Mouse (Mus musculus) thymus, postnatal 25 days (tissue): ENCODE results near the gene Spout1.
"Not testable (repeated sequence)": the region's sequence is repeated elsewhere in the genome, so short reads cannot be mapped to it uniquely, and the experiment has no call there.

ENCODE experiments used
- DNase-seq: peaks from one replicate; pipeline ENCODE4 v3.0.0; 2022

The Spout1 gene

GRCm38 (mm10) chr2:30177700-30178675 lies at the start of gene Spout1:
Gene Spout1 (minus strand): TSS chr2:30178459.
- peak; percentile 93 for DNase-seq

GRCm38 (mm10) chr2:30216293-30216692 lies 38.0 kb upstream of the Spout1 start:
- DNase-seq = no peak

- DNase-seq = no peak
Observed at GRCm38 (mm10) chr2:30215493-30215892, 37.2 kb upstream of the Spout1 start.

- DNase-seq = no peak
Observed at GRCm38 (mm10) chr2:30214745-30215144, 36.5 kb upstream of the Spout1 start.

- no peak for DNase-seq
Observed at GRCm38 (mm10) chr2:30212951-30213350, 34.7 kb upstream of the Spout1 start.

- no peak for DNase-seq
Observed at GRCm38 (mm10) chr2:30212169-30212545, 33.9 kb upstream of the Spout1 start.

- no peak for DNase-seq
Observed at GRCm38 (mm10) chr2:30211408-30212168, 33.3 kb upstream of the Spout1 start.

- DNase-seq = no peak
Observed at GRCm38 (mm10) chr2:30207886-30208285, 29.6 kb upstream of the Spout1 start.

- no peak for DNase-seq
Observed at GRCm38 (mm10) chr2:30207401-30207800, 29.1 kb upstream of the Spout1 start.

- DNase-seq = peak; percentile 92
Observed at GRCm38 (mm10) chr2:30205629-30206357, 27.5 kb upstream of the Spout1 start, which contains the start of gene Kyat1. Gene Kyat1 (minus strand): TSS chr2:30205847.

- no peak for DNase-seq
Observed at GRCm38 (mm10) chr2:30205255-30205628, 27.0 kb upstream of the Spout1 start.

- DNase-seq = peak; percentile 38
Observed at GRCm38 (mm10) chr2:30203439-30203838, 25.2 kb upstream of the Spout1 start.

- DNase-seq = no peak
Observed at GRCm38 (mm10) chr2:30200388-30200925, 22.2 kb upstream of the Spout1 start.

- no peak for DNase-seq
Observed at GRCm38 (mm10) chr2:30199984-30200383, 21.7 kb upstream of the Spout1 start.

GRCm38 (mm10) chr2:30198021-30198420 lies 19.8 kb upstream of the Spout1 start:
- no peak for DNase-seq

GRCm38 (mm10) chr2:30194656-30195055 lies 16.4 kb upstream of the Spout1 start:
- no peak for DNase-seq

- no peak for DNase-seq
Observed at GRCm38 (mm10) chr2:30191790-30192580, 13.7 kb upstream of the Spout1 start.

GRCm38 (mm10) chr2:30185681-30186080 lies 7.4 kb upstream of the Spout1 start:
- DNase-seq = no peak

GRCm38 (mm10) chr2:30185276-30185675 lies 7.0 kb upstream of the Spout1 start:
- no peak for DNase-seq

- no peak for DNase-seq
Observed at GRCm38 (mm10) chr2:30183721-30184120, 5.5 kb upstream of the Spout1 start.

- no peak for DNase-seq
Observed at GRCm38 (mm10) chr2:30182424-30182823, 4.2 kb upstream of the Spout1 start.

GRCm38 (mm10) chr2:30178711-30179110 lies 452 bp upstream of the Spout1 start:
- DNase-seq = not testable (repeated sequence)
